Mouse (Mus musculus): ENCODE measurements around the gene Mccc2.

The Mccc2 gene

DNA sequence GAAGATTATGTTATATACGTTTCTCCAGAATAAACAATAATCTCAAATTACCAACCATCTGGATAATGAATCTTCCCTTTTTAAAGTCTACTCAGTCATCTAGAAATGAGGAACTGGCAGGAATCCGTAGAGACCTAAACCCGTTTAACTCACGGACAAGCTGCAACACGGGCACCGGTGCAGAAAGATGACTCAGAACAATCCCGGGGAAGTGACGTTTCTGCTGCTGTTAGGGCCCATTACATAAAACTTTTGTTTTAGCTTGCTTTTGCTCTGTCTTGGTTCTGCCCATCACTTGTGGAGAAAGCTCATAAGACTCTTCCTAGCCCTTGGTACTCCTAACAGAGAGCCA, 76.1 kb downstream of the Mccc2 start:
- ATAC-seq (ENCODE audit: low TSS enrichment): peak; percentile 70

GRCm38 (mm10) chr13:99938606-99939319, 76.7 kb downstream of the Mccc2 start:
- no peak for ATAC-seq (ENCODE audit: low TSS enrichment)

DNA sequence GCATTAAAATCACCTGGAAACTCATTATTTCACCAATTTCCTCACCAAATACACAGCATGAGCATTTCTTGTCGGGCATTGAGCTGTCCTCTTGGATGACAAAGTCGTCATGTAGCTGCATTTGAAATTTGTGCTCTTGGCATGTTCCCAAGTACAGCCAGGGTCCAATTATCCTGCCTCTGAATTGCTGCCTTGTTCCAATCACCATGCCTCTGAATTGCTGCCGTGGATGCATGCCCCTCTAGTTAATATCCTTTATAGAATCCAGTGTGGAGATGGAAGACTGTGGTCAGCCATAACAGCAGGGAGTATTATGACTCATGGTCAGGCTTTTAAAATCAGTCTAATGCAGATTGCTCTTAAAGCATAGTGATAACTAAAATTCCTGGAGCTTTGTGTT, 77.7 kb downstream of the Mccc2 start:
- ATAC-seq (ENCODE audit: low TSS enrichment): no peak

DNA sequence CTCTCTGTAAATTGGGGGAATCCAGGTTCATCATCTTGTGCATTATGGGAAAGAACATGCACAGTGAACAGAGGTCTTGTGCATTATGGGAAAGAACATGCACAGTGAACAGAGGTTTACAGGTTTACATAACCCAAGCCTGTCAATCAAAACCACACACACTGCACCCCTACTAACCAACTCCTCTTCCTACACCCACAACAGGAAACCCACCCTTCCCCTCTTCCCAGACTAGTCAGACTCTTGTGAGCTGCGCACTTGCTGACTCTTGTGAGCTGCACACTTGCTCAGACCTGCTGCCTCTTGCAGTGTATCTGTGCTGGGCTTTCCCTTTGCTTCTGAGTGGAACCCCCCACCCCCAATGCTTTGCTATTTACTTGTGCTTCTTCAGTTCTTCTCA, 83.0 kb downstream of the Mccc2 start:
- no peak for ATAC-seq (ENCODE audit: low TSS enrichment)

- ATAC-seq (ENCODE audit: low TSS enrichment): no peak
Observed at GRCm38 (mm10) chr13:99931502-99931901, 83.9 kb downstream of the Mccc2 start.

- ATAC-seq (ENCODE audit: low TSS enrichment): no peak
Observed at GRCm38 (mm10) chr13:99926249-99926648, 89.2 kb downstream of the Mccc2 start.

- no peak for ATAC-seq (ENCODE audit: low TSS enrichment)
Observed at GRCm38 (mm10) chr13:99915632-99916031, 99.8 kb downstream of the Mccc2 start.

DNA sequence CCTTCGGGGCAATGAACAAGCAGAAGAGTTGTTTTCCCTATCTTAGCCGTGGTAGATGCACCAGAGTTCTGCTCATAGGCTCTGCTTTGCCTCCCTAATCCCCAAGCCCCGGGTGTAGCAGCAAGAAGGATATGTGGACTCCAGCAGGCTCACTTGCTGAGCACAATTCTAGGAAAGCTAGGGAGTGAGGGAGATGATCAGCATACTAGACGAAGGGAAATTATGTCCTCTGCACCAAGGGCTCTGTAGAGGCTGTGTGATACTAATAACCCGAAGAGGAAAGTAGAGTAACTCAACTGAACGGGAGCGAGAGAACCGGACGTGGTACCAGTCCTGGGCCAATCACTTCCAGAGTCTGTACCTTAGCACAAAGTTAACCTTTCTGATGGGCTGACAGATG, 114.5 kb downstream of the Mccc2 start, which contains the start of gene Cartpt:
Gene Cartpt (minus strand): TSS at position 127 of the 400 bp plus-strand sequence.
- ATAC-seq (ENCODE audit: low TSS enrichment): 0 out of 2 replicates have a peak, but pooled peaks have one; percentile 27

DNA sequence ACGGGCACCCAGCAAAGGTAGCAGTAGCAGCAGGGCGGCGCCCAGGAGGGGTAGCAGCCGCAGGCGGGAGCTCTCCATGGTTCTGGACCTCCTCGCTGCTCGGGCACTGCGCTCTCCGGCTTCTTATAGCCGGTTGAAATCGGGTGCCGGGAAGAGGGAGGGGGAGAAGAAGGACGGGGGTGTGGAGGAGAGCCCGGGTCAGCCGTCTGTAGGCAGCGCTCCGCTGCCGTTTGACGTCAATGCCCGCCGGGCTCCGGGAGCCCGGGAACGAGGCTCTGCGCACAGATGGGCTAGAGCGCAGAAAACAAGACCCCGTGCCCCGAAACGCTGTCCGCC, 114.9 kb downstream of the Mccc2 start:
- peak; percentile 64; the same call in 1 of the 2 replicates for ATAC-seq (ENCODE audit: low TSS enrichment)

DNA sequence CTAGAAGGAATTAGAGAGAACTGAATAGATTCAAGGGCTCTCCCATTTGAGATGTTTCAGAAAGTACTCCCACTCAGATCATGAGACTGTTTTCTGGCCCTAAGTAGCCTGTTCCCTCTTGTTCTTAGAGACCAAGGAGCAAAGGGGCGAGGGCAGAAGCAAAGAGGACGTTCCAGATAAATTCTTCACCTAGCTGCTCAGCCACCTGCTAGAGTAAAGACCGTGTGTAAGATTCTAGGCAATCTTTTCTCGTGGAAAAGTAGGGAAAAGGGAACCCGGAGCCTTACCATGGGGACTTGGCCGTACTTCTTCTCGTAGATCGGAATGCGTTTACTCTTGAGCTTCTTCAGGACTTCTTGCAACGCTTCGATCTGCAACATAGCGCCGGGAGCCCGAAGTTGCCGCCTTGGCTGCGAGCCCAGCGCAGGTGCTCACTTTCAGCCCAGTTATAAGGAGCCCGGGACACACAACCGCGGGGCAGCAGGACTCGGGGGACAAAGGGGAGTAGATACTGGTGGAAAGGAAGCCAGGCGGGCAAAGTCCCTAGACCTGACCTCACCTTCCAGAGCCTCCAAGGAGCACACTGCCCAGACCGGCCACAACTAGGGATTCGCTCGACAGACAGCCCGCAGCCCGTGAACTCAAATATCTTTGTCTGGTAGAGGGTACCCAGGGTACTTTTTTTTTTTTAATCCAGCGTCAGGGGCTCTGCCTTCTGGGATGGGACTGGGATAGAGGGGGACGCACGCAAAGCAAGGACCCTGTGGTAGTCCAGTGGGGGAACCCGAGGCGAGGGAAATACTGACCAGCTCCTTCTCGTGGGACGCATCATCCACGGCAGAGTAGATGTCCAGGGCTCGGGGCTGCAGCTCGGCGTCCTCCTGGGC, 115.5 kb downstream of the Mccc2 start:
- ATAC-seq (ENCODE audit: low TSS enrichment): 0 out of 2 replicates have a peak, but pooled peaks have one; percentile 27

DNA sequence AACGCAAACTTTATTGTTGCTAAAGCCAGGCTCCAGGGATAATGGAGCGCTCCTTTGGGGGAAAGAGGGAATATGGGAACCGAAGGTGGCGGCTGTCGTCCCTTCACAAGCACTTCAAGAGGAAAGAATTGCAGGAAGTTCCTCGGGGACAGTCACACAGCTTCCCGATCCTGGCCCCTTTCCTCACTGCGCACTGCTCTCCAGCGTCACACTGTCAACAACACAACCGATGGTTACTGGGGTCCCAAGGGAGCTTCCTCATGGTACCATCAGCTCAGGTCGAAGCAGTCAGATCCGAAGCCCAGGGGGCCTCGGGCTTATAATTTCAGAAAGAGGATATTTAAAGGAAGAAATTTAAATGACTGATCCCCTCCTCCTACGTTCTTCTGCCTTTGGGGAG, 116.6 kb downstream of the Mccc2 start:
- ATAC-seq (ENCODE audit: low TSS enrichment): no peak

Measured in frontal cortex, adult (tissue).